Mouse (Mus musculus) G1E (cell line): ENCODE data around the gene Snx33. TPM values are rescaled to one million over a fixed set of nuclear protein-coding genes. Genes with fewer than 3 reads are reported as not detected.

Experiments
- ATAC-seq: 2 replicates; pipeline ENCODE4 v1.8.0; 2016; ENCODE audit warnings: mild to moderate bottlenecking; ENCODE audit not compliant: insufficient number of reproducible peaks, poor library complexity, low FRiP score, severe bottlenecking; ENCODE audit errors: extremely low read depth
- DNase-seq: peaks from one replicate; pipeline ENCODE4 v3.0.0; 2012; ENCODE audit warnings: low spot score
- H3K27me3 ChIP-seq: 2 replicates; pipeline ENCODE4 v1.6.1; 2012; ENCODE audit warnings: mild to moderate bottlenecking, low read length, inconsistent platforms; ENCODE audit not compliant: insufficient read depth
- H3K36me3 ChIP-seq: replicated peaks from 2 replicates; pipeline ENCODE3; 2012; ENCODE audit warnings: mild to moderate bottlenecking, inconsistent platforms
- H3K4me1 ChIP-seq: 2 replicates; pipeline ENCODE4 v1.6.1; 2012; ENCODE audit warnings: low read depth, low read length, inconsistent platforms, mixed read lengths; ENCODE audit not compliant: insufficient read depth
- H3K4me3 ChIP-seq: 2 replicates; pipeline ENCODE4 v1.5.1; 2012; ENCODE audit warnings: low read depth, mild to moderate bottlenecking, inconsistent platforms, low read length, moderate library complexity, mixed read lengths
- H3K9me3 ChIP-seq: replicated peaks from 2 replicates; pipeline ENCODE4 v1.6.1; 2012; ENCODE audit warnings: inconsistent platforms
- CTCF ChIP-seq: IDR thresholded peaks from 2 replicates; pipeline ENCODE4 v1.5.1; 2012; ENCODE audit warnings: low read depth, low read length, inconsistent platforms, mixed read lengths
- GATA1 ChIP-seq: IDR thresholded peaks from 2 replicates; pipeline ENCODE4 v1.6.1; 2012; ENCODE audit warnings: borderline replicate concordance, low read length, inconsistent platforms, mixed read lengths
- GATA2 ChIP-seq: IDR thresholded peaks from 2 replicates; pipeline ENCODE4 v1.6.1; 2012; ENCODE audit warnings: low read depth, low read length, inconsistent platforms, borderline replicate concordance
- POLR2AphosphoS5 ChIP-seq: IDR thresholded peaks from 2 replicates; pipeline ENCODE4 v1.6.1; 2012; ENCODE audit warnings: low read depth, low read length, inconsistent platforms; ENCODE audit not compliant: insufficient replicate concordance
- TAL1 ChIP-seq: conservative IDR thresholded peaks from 2 replicates; pipeline ENCODE4 v1.6.1; 2012; ENCODE audit warnings: low read depth, low read length, inconsistent platforms, mixed read lengths
- polyA plus RNA-seq: library from polyadenylated mRNA; stranded (reverse); fragments of >175 nt; gene quantifications from 2 replicates; pipeline ENCODE4 v1.2.3, GENCODE M21; 2012
- total RNA-seq, 2 experiments: library from RNA; stranded (forward) in 1 of 2; stranded (reverse) in 1 of 2; fragments of 200-1000 nt in 1 of 2; fragments of >200 nt in 1 of 2; fragmentation: Nextera tagmentation in 1 of 2; gene quantifications; 2 replicates each; pipeline ENCODE4 v1.2.3; 2014 to 2017

The Snx33 gene
- total and polyA plus RNA-seq, 3 experiments = 1.2 to 7.4 (median 6.9) TPM

- DNase-seq (peak; percentile 55), ATAC-seq (no peak)
- Histone ChIP-seq H3K4me1 (peaks cover 36% of the 10 kb centered on the region), H3K27me3 (peaks cover 29% of the 10 kb centered on the region), H3K9me3 (no peaks in the 10 kb centered on the region), H3K36me3 (peaks cover 18% of the 10 kb centered on the region), H3K4me3 (peak overlapping the region; percentile 80)
- no peak for TF ChIP-seq POLR2AphosphoS5
- no peak for TF ChIP-seq GATA2
- TF ChIP-seq GATA1 = no peak
- TF ChIP-seq CTCF = no peak
- no peak for TF ChIP-seq TAL1
Measured at GRCm38 (mm10) chr9:56927191-56928012, 769 bp downstream of the Snx33 start.

GRCm38 (mm10) chr9:56926387-56926786, 1.8 kb downstream of the Snx33 start:
- DNase-seq = no peak

DNA sequence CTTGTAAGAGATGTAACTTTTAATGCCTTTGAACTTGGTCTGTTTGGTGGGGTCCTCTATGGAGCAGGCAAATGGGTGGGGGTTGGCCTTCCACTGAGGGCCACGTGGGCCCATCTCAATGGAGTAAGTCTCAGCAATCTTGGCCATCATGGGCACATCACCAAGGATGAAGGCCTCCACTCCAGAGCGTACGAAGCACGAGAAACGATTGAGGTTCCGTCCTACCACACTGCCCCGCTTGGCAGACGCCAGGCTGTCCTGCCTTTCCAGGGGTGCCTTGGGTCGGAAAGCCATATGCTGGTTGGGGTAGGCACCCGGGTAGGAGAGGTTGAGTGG, 2.2 kb downstream of the Snx33 start:
- no peak for ATAC-seq
- peaks cover 4% of the 10 kb centered on the region for H3K9me3 ChIP-seq
- H3K4me3 ChIP-seq = no peak overlapping the region
- peaks cover 22% of the 10 kb centered on the region for H3K27me3 ChIP-seq
- no peak for TF ChIP-seq TAL1
- TF ChIP-seq GATA1 = no peak
- no peak for TF ChIP-seq POLR2AphosphoS5
- no peak for TF ChIP-seq GATA2
- TF ChIP-seq CTCF = no peak
- no peak for DNase-seq
- H3K4me1 ChIP-seq = peaks cover 36% of the 10 kb centered on the region
- peaks cover 21% of the 10 kb centered on the region for H3K36me3 ChIP-seq

More at GRCm38 (mm10) chr9:56926387-56926786, 1.8 kb downstream of the Snx33 start:
- Histone ChIP-seq H3K4me3 (no peak overlapping the region), H3K36me3 (peaks cover 21% of the 10 kb centered on the region), H3K27me3 (peaks cover 26% of the 10 kb centered on the region), H3K4me1 (peaks cover 36% of the 10 kb centered on the region), H3K9me3 (peaks cover 3% of the 10 kb centered on the region)
- no peak for ATAC-seq
- no peak for TF ChIP-seq GATA1
- no peak for TF ChIP-seq CTCF
- TF ChIP-seq TAL1 = no peak
- no peak for TF ChIP-seq POLR2AphosphoS5
- TF ChIP-seq GATA2 = no peak

DNA sequence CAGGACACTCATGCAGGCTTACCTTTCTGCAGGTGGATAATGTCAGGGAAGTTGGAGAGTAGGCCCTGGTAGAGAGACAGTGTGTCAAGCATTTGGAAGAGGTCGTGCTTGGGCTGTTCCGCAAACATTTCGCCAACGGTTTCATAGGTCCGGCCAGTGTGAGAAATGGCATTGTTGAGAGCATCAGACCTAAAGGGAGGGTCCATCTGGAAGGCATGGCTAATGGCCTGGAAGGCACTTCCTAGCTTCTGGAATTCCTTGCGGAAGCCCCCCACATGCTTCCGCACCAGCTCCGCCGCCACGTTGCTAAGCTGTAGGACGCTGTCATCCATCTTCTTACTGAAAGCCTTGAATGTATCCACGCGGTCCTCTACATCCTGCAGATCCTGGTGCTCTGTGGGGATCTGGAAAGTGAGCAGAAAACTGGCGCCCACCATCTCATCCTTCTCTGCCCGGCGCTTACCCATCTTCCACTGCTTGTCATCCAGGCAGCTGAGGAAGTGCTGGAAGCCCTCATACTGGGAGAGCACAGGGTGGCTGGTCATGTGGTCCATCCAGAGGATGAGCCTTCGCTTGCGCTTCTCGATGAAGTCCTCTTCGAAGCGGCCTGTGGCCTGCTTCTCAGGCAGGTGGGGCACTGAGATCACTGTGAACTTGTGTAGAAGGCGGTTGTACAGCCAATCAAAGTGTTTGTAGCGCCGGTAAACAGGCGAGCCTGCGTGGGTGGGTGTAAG, 2.7 kb downstream of the Snx33 start:
- no peak for ATAC-seq
- Histone ChIP-seq H3K4me1 (peaks cover 36% of the 10 kb centered on the region), H3K36me3 (peaks cover 21% of the 10 kb centered on the region), H3K4me3 (no peak overlapping the region), H3K9me3 (peaks cover 4% of the 10 kb centered on the region), H3K27me3 (peaks cover 18% of the 10 kb centered on the region)
- TF ChIP-seq CTCF = no peak
- TF ChIP-seq POLR2AphosphoS5 = no peak
- no peak for TF ChIP-seq GATA2
- no peak for TF ChIP-seq GATA1
- no peak for TF ChIP-seq TAL1
- no peak for DNase-seq

- no peak overlapping the region for H3K4me3 ChIP-seq
- H3K9me3 ChIP-seq = peaks cover 4% of the 10 kb centered on the region
- H3K36me3 ChIP-seq = peaks cover 21% of the 10 kb centered on the region
- no peak for DNase-seq
- no peak for TF ChIP-seq CTCF
- TF ChIP-seq GATA1 = no peak
- TF ChIP-seq GATA2 = no peak
- TF ChIP-seq POLR2AphosphoS5 = no peak
- no peak for TF ChIP-seq TAL1
- peaks cover 12% of the 10 kb centered on the region for H3K27me3 ChIP-seq
- peaks cover 36% of the 10 kb centered on the region for H3K4me1 ChIP-seq
- ATAC-seq = no peak
Measured at GRCm38 (mm10) chr9:56924651-56925027, 3.5 kb downstream of the Snx33 start.

GRCm38 (mm10) chr9:56923841-56924650, 4.1 kb downstream of the Snx33 start:
- peaks cover 4% of the 10 kb centered on the region for H3K9me3 ChIP-seq
- peaks cover 9% of the 10 kb centered on the region for H3K27me3 ChIP-seq
- peaks cover 31% of the 10 kb centered on the region for H3K4me1 ChIP-seq
- H3K36me3 ChIP-seq = peaks cover 21% of the 10 kb centered on the region
- H3K4me3 ChIP-seq = no peak overlapping the region
- no peak for ATAC-seq
- DNase-seq = no peak
- no peak for TF ChIP-seq POLR2AphosphoS5
- no peak for TF ChIP-seq CTCF
- no peak for TF ChIP-seq GATA1
- TF ChIP-seq GATA2 = no peak
- TF ChIP-seq TAL1 = no peak
